Mouse (Mus musculus) spleen, postnatal 10 days (tissue): ENCODE data around the gene Gm28729.
"Not testable (repeated sequence)": the region's sequence is repeated elsewhere in the genome, so short reads cannot be mapped to it uniquely, and the experiment has no call there.

Source experiments
- DNase-seq, 2 experiments: peaks; one replicate each; pipeline ENCODE4 v3.0.0; 2021 to 2022; ENCODE audit warnings: low spot score in 2 of 2

Gm28729 gene

DNA sequence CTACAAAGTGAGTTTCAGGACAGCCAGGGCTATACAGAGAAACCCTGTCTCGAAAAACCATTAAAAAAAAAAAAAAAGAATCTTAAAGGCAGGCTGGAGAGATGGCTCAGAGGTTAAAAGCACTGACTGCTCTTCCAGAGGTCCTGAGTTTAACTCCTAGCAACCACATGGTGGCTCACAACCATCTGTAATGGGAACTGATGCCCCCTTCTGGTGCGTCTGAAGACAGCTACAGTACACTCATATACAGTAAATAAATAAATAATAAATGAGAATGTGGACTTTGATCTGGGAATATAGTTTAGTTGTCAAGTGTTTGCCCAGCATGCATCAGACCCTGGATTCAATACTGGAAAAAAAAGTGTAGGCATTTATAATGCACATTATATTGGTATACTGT, 3.5 kb downstream of the Gm28729 start:
- DNase-seq: not testable (repeated sequence)

DNA sequence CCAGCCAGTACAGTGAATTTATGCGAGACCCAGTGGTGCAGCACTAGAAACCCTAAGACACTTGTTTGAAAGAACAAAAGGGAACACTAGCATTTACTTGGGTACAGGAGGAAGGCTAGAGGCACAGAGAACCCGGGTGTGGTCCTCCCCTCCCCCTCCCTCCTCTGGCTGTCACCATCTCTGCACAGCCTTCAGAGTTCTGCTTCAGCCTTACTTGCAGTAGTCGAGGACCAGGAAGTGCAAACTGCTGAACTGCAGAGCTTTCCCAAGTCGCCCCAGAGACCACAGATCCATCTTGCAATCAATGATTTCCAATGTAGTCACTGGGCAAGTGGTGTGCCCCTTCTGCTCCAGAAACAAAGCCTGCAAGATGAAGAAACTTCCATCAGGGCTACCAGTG, 7.6 kb downstream of the Gm28729 start:
- peak in 1 of 2 experiments; percentile 29 for DNase-seq

- DNase-seq: no peak
Measured at GRCm38 (mm10) chr9:96516806-96517205, 8.3 kb downstream of the Gm28729 start.

DNA sequence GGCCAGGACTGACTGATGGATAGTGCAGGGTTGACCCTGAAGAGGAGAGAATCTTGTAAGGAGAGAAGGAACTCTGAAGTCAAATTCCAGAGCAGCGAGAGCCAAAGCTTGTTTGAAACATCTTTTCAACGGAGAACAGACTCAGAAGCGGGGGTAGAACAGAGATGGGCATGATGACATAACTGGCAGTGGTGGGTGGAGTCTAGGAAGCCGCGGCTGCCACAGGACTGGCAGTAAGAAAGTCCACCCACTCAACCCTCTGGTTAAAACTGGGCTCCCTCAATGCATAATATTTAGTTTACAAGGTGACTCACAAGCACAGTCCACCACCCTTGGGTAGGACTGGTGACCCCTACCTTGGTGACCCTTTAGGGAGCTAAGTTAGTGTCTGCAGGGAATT, 9.3 kb downstream of the Gm28729 start:
- DNase-seq: no peak

GRCm38 (mm10) chr9:96514278-96514677, 10.8 kb downstream of the Gm28729 start:
- no peak for DNase-seq

DNA sequence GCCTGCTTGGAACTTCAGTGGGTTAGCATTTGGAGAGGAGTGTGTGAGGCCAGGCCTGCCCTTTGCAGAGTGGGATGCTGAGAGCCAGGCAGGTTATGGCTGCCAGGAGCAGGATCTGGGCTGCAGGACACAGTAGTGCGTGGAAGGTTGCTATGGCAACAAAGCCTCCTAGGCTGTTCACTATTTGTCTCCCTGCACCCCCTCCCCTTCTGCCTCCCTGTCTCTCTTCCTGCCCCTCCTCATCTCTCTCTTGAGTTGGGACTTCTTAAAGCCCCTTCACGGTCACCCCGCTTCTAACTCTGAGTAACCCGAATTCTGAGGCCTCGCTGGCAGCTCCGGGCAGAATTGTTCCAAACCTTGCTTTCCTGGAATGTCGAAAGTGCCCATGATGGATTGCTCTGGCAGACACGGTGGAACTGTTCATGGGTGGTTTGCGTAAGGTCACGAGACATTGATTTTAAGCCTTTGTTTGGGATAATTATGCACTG, 19.0 kb downstream of the Gm28729 start:
- DNase-seq: no peak

DNA sequence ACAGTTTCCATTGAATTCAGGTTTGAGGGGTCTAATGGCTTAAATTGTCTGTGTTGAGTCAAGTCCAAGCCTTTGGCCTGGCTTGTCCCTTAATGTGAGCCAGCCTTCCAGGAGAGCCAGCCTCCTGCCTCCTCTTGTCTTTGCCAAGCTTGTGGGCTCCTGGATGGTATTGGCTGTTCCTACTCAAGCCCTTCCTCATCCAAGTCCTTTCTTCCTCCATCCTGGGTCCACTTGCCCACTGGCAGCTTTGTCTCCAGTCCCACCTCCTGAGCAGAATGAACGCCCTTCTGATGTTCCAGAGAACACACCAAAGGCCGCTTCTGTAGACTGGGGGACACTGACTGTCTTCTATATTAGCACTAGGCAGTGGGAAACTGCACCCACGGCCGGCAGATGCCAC, 19.9 kb downstream of the Gm28729 start:
- DNase-seq: no peak

- no peak for DNase-seq
Measured at GRCm38 (mm10) chr9:96504116-96504895, 20.8 kb downstream of the Gm28729 start.

GRCm38 (mm10) chr9:96502856-96503610, 22.0 kb downstream of the Gm28729 start:
- no peak for DNase-seq

GRCm38 (mm10) chr9:96501217-96501616, 23.8 kb downstream of the Gm28729 start:
- DNase-seq: no peak

DNA sequence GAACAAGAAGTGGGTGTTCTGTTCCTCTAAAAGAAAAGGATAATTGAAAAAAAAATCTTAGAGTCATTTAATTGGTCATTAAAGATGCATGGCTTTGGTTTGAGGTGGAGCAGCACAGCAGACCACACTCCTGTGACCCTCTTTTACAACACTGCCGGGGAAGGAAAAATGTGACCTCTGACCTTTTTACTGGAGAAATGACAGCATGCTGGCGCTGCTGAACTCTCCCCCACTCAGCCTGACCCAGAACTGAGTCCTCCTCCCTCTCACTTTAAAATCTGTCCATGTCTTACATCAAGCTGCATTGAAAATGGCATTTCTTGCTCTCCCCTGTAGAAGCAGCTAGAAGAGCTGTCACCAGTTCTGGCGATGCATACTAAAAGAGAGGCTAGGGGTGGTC, 31.9 kb downstream of the Gm28729 start:
- no peak for DNase-seq

- DNase-seq: peak; percentile 43 to 74
Measured at GRCm38 (mm10) chr9:96491810-96492209, 33.3 kb downstream of the Gm28729 start.

DNA sequence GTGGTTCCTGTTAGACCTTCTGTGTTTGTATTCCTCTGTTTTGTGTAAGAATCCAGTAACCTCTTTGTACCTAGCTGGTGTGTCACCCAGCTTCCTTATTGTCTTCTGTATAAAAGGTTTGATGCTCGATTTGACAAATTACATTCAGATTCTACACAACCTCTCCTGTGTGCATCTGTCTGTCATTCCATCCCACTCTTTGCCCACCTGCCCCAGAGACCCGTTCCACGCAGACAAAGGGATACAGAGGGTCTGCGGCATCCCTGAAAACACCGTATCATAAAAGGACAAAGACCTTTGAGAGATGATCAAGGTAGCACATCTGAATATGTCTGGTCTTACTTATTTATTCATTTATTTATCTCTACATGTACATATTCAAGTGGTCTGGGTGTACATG, 37.2 kb downstream of the Gm28729 start:
- DNase-seq: not testable (repeated sequence)

GRCm38 (mm10) chr9:96483648-96484047, 41.4 kb downstream of the Gm28729 start:
- DNase-seq: no peak

GRCm38 (mm10) chr9:96483028-96483427, 42.0 kb downstream of the Gm28729 start:
- DNase-seq: no peak

GRCm38 (mm10) chr9:96478071-96478888, 46.8 kb downstream of the Gm28729 start, which contains the start of gene Rnf7:
TSS of gene Rnf7 (minus strand) at chr9:96478675.
- DNase-seq: peak; percentile 97 to 99

- no peak for DNase-seq
Measured at GRCm38 (mm10) chr9:96472356-96472755, 52.7 kb downstream of the Gm28729 start.

DNA sequence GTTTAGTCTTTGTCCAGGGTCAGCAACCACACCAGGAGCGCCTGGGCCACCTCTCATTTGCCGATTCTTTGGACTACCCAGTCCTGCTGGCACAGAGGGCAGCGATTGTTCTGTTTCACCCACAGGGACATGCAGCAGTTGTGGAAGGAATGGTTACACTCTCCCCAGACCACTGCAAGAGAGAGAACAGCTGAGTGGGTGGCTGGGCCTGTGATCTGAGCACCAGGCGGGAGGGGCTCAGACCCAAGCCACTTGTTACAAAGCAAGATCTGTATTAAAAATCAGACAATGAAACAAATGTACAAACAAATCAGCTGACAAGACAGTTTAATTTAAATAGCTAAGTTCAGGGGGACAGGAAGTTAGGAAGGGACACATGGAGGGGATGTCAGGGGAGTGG, 53.4 kb downstream of the Gm28729 start:
- DNase-seq: not testable (repeated sequence)

GRCm38 (mm10) chr9:96470266-96470974, 54.6 kb downstream of the Gm28729 start:
- DNase-seq: no peak

DNA sequence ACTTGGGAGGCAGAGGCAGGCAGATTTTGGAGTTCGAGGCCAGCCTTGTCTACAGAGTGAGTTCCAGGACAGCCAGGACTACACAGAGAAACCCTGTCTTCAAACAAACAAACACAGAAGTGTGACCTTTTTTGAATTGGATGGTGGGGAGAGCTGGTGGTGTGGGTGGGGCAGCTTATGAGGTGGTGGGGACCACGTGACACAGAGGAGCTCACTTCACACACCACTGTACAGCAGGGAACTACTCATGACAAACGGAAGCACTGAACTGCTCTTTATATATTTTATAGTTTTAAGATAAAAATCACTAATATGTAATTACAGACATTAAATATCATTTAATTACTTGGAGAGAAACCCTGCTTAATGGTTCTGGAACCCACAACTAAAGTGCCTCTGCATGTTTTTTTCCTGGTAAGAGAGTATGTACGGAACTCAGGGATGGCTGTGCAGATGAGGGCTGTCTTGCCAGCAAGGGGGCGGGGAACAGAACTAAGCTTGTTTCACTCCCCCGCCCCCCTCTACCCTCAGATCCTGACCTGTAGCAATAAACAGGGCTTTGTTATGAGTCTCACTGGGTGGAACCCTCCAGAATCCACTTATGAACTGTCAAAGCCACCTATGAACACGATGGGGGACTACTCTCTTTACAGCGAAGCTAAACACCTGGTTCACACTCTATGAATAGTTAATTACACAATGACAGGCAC, 55.4 kb downstream of the Gm28729 start:
- no peak for DNase-seq

GRCm38 (mm10) chr9:96463708-96464107, 61.4 kb downstream of the Gm28729 start:
- DNase-seq: no peak
